Mouse (Mus musculus) activated CD4-positive, CD25-positive, alpha-beta regulatory T cell, adult 4 months (primary cell): Measurements from ENCODE around the gene Sema6d. TPM values are rescaled to one million over a fixed set of nuclear protein-coding genes. Genes with fewer than 3 reads are reported as not detected.

ENCODE experiments used
- ATAC-seq: one replicate; pipeline ENCODE4 v1.8.0; 2017
- polyA plus RNA-seq, 2 experiments: library from polyadenylated mRNA; unstranded; fragments of 100-300 nt; shearing (Covaris generic); gene quantifications; one replicate each; pipeline ENCODE4 v1.2.1; 2017

Sema6d gene
- polyA plus RNA-seq, 2 experiments from 2014 or later = 0.95 to 1.5 TPM

DNA sequence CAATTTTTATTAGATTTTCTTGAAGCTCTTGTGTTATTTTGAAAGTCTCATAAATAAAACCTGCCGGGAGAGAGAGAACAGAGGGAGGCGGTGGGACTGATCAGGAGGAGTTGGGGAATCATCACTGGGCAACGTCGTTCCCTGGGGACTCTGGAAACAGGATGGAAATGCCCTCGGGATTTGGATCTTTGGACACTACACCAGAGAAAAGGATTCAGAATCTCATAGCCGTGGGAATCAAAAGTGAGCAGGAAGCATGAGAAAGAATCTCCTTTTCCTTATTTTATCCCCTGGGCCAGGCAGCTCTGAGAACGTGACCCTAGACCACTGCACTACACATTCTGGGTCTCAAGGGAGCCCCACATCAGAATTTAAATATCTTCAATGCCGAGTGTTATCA lies 313.8 kb downstream of the Sema6d start:
- ATAC-seq = no peak

- no peak for ATAC-seq
These were observed 314.2 kb downstream of the Sema6d start for GRCm38 (mm10) chr2:124403981-124404380.

- ATAC-seq = no peak
These were observed 315.1 kb downstream of the Sema6d start for GRCm38 (mm10) chr2:124404631-124405562.

GRCm38 (mm10) chr2:124408956-124409355 lies 319.2 kb downstream of the Sema6d start:
- ATAC-seq = no peak

DNA sequence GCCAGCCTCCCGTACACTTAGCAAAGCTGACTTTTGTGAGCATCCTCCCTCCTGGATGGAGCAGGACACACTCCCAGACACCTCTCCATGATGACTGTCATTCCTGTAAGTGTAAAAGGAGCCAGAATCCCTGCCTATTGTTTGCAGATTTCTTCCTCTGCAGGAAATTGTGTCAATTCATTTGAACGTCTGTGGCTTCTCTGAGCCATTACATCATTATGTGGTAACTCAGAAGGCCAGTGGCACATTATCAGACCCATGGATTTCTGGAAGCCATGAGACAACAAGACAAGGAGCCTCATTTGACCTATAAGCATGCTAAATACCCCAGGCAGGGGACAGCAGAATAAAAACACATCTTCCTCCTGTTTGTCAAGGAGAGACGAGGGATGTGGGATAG lies 327.0 kb downstream of the Sema6d start:
- no peak for ATAC-seq

DNA sequence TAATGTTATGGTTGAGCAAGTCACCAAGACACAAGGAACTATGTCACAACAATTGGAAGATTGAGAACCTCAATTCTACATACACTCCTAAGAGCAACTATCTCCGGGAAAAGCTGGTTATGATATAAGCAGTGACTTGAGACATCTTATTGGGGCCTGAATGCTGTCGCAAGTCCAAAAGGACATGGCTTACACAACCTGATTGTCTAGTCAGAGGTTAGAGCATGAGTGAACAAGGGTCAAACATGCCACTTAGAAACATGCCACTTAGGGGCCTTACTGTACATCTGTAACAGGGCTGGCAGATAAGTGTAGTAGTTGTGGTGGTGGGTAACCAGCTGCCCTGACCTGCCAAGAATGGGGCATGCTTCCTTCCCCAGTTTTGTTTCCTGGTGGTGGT lies 328.6 kb downstream of the Sema6d start:
- no peak for ATAC-seq

GRCm38 (mm10) chr2:124420170-124420825 lies 330.5 kb downstream of the Sema6d start:
- no peak for ATAC-seq

DNA sequence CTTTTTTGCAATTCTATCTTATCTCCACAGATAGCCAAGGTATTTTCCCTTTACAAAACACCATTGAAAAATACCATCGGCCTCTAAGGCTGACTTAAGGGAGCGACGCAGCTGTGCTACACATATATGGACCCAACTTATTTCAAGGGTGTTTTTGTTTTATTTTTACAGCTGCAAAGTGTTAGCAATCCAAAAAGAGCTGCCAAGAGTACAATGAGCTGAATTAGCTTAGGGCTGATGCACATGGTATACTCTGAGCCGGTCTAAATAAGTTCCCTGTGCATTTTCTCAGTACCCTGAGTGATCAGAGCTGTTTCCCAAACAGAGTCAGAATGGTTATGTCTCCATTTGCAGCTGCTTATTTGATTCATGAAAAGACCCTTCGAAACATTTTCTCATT lies 340.0 kb downstream of the Sema6d start:
- no peak for ATAC-seq

GRCm38 (mm10) chr2:124430708-124431107 lies 340.9 kb downstream of the Sema6d start:
- no peak for ATAC-seq

- ATAC-seq = no peak
These were observed 345.7 kb downstream of the Sema6d start for GRCm38 (mm10) chr2:124435382-124436002.

DNA sequence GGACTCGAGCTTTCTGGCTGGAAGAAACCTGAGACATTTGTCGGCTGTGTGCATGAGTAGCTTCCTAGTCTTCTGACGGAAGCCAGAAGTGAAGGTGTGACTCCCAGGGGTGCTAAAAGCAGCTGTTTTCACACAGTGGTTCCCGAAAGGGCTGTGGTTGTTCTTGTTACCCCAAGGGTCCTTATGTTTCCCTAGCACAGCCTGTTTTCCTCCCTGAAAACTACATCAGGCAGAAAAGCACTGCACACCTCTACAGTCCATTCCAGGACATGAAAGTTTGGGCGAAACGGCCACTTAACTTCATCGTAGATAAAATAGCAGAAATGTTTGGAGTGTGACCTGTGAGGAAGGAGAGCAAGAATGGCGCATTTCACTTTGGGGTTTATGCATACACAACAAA lies 346.9 kb downstream of the Sema6d start:
- ATAC-seq = no peak

DNA sequence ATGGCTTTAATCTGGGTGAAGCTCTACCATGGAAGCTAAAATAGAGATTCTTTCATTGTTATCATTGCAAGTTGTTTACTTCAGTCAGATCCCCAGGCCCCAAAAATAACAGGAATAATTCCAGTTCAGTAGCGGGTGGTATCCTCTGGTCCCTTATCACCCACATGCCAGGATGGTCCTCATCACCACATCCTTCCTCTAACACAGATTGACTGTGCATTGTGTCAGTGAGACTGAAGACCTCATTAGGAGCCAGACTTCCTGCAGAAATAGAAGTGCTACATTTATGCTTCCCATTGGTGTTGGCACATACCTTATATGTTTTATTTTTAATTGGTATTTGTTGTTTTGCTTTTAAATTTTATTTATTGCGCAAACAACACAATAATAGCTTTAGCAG lies 354.4 kb downstream of the Sema6d start:
- no peak for ATAC-seq

- ATAC-seq = no peak
These were observed 366.1 kb downstream of the Sema6d start for GRCm38 (mm10) chr2:124455881-124456280.

GRCm38 (mm10) chr2:124456999-124457398 lies 367.2 kb downstream of the Sema6d start:
- no peak for ATAC-seq

DNA sequence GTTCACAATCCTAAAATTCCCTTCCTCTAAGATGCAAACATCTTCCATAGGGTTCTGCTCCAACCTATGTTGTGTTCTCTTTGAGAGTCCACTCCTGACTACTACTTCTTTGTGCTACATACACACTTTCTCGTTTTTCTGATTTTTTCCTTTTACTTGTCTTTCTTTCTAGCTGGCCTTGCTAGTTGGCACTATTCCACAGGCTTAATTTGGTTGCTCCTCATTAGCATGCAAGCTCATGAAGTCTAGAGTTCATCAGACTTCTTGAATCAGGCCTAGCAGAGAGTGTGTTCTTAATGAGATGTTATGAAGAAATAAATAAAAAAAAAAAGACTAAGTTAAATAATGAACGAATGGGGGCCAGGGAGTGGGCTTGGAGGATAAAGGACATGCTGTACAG lies 368.3 kb downstream of the Sema6d start:
- ATAC-seq = no peak

DNA sequence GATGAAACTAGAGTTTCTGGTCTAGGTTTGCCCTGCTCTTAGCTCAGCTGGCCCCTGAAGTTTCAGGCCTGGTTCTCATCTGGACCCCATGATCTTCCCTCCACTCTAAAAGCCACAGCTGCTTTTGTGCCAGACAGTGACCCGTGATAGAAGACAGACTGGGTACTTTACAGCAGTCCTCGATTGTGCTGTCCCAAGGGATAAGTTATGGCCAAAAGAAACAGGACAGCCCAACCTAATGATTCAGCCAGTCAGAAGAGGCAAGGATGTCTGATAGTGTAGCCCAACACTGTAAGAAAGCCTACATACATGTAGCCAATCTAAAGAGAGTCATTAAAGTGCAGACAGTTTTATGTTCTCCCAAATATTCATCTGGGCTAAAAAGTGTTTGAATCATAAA lies 371.2 kb downstream of the Sema6d start:
- ATAC-seq = no peak

DNA sequence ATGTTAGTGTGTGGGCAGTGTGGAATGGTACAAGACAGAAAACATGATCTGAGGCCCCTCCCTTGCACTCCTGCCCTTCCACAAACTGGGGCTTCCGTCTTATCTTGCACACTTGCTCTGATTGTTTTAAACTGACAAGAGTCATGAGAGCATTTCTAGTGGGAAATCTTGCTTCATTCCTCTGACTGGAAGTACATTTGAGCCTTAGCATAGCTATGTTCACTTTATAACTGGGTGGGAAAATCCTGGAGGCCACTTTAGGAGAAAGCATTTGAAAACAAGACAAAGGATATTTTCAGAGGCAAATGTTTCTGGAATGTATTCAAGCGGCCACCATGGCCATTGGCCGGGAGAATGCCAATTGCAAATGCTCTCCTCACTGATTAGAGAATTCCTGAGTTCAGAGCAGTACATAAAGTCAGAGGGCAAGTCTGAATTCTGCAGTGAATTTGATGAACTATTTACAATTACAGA lies 371.6 kb downstream of the Sema6d start:
- ATAC-seq = no peak

- no peak for ATAC-seq
These were observed 375.5 kb downstream of the Sema6d start for GRCm38 (mm10) chr2:124465004-124465946.

DNA sequence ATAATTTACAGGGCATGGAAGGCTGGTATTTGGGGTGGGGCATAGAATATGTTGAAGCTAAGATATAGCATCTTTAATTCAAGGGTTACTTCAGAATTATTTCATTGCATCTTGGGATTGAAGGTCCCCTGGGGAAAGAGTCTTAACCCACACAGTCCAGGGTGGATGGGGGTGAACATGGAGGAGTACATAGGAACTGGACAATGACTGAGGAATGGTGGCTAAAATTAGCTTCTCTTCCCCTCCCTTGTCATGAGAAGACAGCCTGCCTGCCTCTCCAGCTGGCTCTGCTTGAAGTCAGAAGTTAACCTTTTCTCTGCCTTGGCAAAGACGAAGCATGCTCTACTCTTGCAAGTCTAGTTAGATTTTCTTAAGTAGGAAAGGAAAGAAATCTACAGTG lies 377.7 kb downstream of the Sema6d start:
- ATAC-seq = no peak

DNA sequence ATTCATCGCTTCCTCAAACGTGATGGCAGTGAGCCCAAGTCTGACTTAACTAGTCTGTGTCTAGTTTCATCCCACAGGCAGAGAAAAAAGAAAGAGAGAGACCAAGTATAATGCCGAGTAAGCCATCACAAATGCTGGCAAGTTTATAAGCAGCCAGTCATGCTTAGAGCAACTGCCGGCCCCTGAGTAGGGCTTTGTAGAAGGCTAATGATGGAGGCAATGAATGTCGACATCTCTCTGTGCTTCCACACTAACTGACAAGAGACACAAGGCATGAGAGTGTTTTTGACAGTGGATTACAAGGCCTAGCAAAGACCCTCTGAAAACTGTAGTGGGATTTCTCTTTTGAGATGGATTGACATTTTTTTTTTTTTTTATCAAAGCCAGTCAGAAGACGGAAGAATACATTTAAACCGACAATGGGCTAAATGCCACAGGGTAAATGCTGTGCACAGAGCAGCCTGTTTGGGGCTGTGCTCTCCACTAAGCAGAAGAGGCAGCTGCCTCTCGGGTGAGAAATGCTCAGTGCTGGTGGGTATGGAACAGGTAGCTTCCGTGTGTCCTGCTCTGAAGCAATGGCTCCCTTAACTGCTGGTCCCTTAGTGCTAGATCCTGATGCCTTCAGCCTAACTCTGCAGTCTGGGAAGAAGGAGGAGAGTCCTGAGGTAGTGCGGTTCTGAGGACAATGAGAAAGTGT lies 380.7 kb downstream of the Sema6d start:
- no peak for ATAC-seq

DNA sequence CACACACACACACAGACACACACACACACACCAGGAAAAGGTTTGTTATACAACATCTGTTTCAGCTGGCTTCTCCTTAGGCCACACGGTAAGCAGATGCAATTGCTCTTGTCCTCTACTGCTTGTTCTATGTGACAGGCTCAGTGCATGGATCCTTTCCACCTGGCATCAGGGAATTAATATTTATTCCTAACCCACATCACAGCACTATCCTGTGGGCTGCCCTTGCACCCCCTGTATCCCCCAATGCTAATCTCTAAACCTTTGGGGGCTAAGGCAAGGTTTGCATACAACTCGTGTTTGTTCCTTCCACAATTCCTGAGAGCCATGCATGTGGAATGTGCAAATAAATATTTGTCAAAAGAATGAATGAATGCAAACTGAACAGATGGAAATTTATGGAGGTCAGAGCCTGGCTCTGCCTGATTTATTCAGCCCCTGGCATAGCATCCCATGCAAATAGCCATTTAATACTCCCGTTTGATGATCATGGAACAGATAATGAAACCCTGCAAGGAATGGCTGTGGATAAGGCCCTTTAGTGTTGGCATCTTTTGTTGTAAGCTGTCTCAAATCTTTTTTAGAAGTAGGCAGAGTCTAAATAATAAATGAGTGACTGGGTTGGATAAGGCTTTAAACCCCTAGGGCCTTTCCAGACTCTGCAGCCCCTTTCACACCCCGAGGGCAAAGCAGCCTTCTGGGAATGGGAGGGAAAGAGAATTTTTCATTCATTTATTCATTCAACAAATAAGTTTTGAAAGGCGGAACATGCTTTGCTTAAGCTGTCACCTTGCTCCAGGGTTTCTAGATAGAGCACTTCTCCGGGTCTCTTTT lies 383.1 kb downstream of the Sema6d start:
- no peak for ATAC-seq
